Mouse (Mus musculus) right cerebral cortex, postnatal 10 days (tissue): ENCODE measurements around the gene Tnfaip2.

Experiments
- DNase-seq, 2 experiments: peaks; one replicate each; pipeline ENCODE4 v3.0.0; 2021; ENCODE audit warnings: low spot score in 2 of 2

Gene Tnfaip2

GRCm38 (mm10) chr12:111445161-111445889 is 3.1 kb downstream of the Tnfaip2 start:
- DNase-seq = no peak

GRCm38 (mm10) chr12:111445890-111446613 is 3.8 kb downstream of the Tnfaip2 start:
- no peak for DNase-seq

DNA sequence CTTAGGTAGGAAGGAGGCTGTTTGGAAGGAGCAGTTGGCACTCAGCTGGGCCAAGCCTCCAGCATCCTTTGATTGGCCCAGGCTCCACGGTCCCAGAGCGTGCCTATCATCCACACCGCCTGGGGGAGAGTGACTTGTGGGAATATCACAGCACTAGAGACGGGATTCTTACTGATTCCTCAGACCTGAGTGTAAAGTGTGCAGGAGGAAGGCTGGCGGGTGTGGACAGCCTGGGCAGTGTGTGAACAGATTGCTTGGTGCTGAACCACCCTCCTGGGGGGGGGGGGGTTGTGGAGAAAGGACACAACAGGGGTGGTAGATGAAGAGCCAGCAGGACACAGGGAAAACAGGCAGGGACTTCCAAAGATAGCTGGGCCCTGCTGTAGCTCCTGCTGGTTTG is 4.5 kb downstream of the Tnfaip2 start:
- no peak for DNase-seq

DNA sequence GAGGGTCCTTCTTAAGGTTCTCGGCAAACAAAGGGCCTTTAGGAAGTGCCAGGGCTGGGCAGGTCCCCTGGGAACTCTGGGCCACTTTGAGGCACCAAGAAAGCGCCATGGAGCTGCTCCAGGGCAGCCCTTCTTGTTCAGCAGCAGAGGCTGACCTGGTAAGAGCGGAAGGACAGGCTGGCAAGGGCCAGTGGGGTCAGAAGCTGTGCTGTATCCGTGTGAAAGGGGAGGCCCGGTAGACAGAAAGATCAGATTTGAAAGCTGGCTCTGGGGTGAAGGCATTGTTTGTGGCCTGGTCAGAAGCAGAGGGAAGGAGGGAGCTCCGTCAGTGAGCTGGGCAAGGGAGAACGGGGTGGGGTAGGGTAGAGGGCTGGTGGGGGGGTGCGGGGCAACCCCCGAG is 5.1 kb downstream of the Tnfaip2 start:
- no peak for DNase-seq

DNA sequence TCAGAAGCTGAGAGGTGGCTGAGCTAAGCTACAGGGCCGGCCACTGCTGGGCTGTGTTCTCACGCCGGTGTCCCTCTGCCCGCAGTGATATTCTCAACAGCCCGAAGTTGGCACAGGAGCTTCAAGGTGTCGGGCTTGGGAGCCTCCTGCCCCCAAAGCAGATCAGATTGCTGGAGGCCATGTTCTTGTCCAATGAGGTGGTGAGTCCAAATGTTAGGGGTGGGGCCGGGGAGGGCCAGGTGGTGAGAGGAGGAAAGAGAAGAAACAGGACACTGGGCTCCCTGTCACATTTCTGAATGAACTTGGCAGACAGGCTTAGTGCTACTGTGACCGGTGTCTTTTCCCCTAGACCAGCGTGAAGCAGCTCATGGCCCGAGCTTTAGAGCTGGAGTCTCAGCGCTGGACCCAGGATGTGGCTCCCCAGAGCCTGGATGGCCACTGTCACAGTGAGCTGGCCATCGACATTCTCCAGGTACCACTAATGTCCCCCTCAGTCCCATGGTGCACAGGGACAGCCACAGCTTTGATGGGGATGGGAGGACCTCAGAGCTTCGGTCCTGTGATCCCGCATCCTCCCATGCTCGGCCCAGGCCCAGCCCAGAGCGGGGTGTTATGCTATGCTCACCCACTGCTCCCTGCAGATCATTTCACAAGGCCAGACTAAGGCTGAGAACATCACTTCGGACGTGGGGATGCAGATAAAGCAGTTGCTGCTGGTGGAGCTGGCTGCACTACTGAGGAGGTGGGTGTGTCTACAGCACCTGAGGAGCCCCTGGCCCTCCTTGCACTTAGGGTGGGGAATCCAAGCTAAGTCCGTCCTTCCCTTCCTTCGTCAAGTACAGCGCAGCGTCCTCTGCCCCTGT is 5.9 kb downstream of the Tnfaip2 start:
- no peak for DNase-seq

DNA sequence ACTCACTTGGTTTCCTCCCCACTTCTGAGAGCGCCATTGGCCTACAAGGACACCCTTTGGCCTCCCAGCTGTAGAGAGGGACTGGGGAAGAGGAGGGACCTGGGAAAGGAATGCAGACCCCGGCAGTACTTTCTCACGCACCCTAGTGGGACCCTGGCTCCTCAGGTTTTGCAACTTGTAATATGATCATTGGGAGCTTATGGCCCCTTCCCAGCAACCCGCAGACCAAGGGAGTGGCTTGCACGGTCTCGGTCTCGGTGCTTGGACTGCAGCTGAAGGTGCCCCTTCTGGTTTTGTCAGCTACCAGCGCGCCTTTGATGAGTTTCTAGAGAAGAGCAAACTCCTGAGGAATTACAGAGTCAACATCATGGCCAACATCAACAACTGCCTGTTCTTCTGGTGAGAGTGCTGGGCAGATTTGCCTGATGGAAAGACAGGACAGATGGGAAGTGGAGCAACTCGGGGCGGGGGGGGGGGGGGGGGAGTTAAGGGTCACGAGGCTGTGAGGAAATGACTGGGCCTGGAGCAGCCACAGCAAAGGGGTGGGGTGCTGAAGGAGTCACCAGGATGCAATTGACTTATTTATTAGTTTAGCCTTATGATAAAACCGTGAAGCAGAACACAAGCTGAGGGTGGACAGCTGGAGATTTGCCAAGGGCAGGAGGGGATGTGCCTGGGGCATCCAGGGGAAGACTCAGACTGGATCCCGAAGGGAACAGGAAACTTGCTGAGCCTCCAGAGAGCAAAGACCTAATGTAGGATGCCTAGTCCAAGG is 6.8 kb downstream of the Tnfaip2 start:
- DNase-seq = no peak

GRCm38 (mm10) chr12:111450359-111450758 is 8.1 kb downstream of the Tnfaip2 start:
- DNase-seq = no peak

DNA sequence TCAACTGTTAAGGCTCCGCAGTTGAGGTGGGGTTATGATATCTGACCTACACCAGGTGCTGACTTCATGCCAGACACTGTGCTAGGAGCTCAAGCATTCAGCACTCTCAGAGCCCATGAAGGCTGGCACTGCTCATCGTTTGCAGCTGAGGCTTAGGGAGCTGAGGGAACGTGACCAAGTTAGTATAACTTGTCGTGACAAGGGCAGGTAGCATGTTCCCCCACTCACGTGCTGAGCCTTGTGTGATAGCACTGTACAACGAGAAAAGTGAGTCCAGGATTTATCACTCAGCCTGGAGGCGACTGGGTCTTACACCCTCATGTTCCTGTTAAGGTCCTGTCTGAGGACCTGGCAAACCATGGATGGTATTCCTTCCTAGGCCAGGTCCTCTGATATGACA is 9.3 kb downstream of the Tnfaip2 start:
- DNase-seq = no peak

DNA sequence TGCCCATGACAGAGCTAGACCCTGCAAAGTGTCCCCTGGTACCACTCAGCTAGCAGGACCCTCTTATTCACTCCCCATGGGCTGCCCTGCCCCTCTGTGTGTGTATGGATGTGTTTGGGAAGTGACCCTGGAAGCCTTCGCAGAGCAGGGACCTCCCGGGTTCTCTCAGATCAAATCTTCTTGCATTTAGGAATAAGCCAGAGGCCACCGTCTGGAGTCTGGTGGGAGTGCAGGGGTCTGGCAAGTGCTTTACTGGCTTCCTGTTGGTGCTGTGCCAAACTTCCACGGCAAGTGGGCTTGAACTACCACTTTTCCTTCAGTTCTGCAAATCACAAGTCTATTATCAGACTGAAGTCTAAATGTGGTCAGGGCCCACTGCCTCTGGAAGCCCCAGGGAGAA is 11.8 kb downstream of the Tnfaip2 start:
- DNase-seq = no peak

GRCm38 (mm10) chr12:111454543-111455280 is 12.4 kb downstream of the Tnfaip2 start:
- no peak for DNase-seq

- DNase-seq = no peak
Observed at GRCm38 (mm10) chr12:111455311-111455846, 13.1 kb downstream of the Tnfaip2 start.

GRCm38 (mm10) chr12:111455860-111456259 is 13.6 kb downstream of the Tnfaip2 start:
- DNase-seq = no peak

GRCm38 (mm10) chr12:111457742-111458141 is 15.5 kb downstream of the Tnfaip2 start:
- DNase-seq = no peak

DNA sequence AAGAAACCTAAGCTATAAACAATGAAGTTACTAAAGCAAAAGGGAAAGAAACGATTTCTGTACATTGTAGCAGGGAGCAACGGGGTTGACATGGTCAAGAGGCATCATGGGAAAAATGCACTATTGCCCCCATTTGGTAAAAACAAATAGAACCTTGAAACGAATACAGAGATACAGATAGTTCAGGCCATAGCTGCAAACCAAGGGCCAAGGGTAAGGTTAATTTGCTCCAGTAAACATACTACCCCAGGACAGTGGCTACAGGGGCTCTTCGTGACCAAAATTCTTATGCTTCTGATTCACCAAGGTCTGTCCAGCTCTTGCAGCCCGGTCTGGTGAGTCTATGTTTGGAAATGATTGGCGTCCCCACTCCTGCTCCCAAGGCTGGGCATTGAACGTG is 21.3 kb downstream of the Tnfaip2 start:
- no peak for DNase-seq

- no peak for DNase-seq
Observed at GRCm38 (mm10) chr12:111466369-111466768, 24.1 kb downstream of the Tnfaip2 start.

GRCm38 (mm10) chr12:111468206-111468605 is 25.9 kb downstream of the Tnfaip2 start:
- DNase-seq = no peak

- peak; percentile 68 to 81 for DNase-seq
Observed at GRCm38 (mm10) chr12:111469507-111469906, 27.2 kb downstream of the Tnfaip2 start.

DNA sequence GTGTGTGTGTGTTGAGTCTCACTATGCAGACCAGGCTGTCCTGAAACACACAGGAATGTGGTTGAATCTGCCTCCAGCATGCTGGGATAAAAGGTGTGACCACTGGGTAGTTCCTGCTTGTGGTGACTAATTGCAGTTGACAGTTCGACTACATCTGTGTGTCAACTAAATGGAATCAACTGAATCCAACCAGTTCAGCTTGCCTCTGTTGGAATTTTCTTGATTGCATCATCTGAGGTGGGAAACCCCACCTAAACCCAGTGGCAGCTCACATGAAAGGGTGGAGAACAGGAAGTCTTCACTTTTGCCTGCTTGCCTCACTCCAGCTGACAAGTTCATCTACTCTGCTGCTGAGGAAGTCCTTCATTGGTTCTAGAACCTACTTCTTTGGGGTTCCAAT is 28.9 kb downstream of the Tnfaip2 start:
- DNase-seq = no peak

GRCm38 (mm10) chr12:111471721-111472120 is 29.5 kb downstream of the Tnfaip2 start:
- DNase-seq = no peak

DNA sequence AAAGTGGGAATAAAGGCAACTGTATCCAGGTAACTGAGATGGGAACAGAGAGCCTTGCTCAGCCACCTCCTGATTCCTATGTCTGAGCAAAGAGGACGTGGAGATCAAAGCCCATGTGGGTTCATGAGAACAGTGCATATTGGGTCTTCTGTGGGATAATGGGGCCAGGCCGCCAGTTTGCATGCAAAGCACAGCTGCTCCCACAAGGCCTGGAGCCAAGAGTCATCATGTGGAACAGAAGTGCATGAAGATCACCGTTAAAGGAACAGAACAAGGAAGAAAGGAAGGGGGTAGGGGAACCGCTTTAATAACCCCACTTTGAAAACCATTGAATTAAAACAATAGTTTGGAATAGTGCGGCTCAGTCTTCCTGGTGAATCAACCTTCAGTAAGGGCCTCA is 30.6 kb downstream of the Tnfaip2 start:
- DNase-seq = peak; percentile 56 to 58

DNA sequence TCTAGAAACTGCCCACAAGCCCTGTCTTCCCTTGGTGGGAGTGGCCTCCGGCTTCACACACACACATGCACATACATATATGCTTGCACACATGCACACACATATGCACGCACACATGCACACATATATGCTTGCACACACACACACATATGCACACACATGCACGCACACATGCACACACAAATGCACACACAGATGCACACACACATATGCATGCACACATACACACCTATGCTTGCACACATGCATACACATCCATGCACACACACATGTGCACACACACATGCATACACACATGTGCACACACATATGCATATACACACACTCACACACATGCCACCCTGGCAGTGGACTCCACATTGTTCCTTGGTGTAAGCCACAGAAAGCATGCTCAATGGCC is 32.1 kb downstream of the Tnfaip2 start:
- DNase-seq = no peak
